Mouse (Mus musculus) C2C12 (cell line): ENCODE measurements at regions not wholly inside any gene's neighbourhood (a gene's known extent, or its start where the extent isn't known, plus 50 kb on each side); places are given as distances from the start of the nearest gene placed in this dataset.

ENCODE experiments used
- CTCF ChIP-seq: IDR thresholded peaks from one replicate; pipeline ENCODE4 v1.5.1; 2011; ENCODE audit not compliant: control insufficient read depth, insufficient read depth, insufficient read length
- MYOD1 ChIP-seq: IDR thresholded peaks from one replicate; pipeline ENCODE4 v1.6.1; 2011; ENCODE audit warnings: low read depth; ENCODE audit not compliant: control insufficient read depth, insufficient read length
- MYOG ChIP-seq: IDR thresholded peaks from one replicate; pipeline ENCODE4 v1.6.1; 2011; ENCODE audit not compliant: control insufficient read depth, insufficient read length; ENCODE audit errors: extremely low read depth
- USF1 ChIP-seq: IDR thresholded peaks from one replicate; pipeline ENCODE4 v1.6.1; 2011; ENCODE audit warnings: low read depth, mild to moderate bottlenecking, control low read depth, moderate library complexity

- TF ChIP-seq CTCF (no peak), USF1 (no peak), MYOD1 (no peak), MYOG (no peak)
Measured at GRCm38 (mm10) chr5:73859320-73859719, 208.1 kb downstream of the Spata18 start.
